Mouse (Mus musculus): ENCODE results near the gene Grwd1.
"Not testable (repeated sequence)": the region's sequence is repeated elsewhere in the genome, so short reads cannot be mapped to it uniquely, and the experiment has no call there.

Gene Grwd1

DNA sequence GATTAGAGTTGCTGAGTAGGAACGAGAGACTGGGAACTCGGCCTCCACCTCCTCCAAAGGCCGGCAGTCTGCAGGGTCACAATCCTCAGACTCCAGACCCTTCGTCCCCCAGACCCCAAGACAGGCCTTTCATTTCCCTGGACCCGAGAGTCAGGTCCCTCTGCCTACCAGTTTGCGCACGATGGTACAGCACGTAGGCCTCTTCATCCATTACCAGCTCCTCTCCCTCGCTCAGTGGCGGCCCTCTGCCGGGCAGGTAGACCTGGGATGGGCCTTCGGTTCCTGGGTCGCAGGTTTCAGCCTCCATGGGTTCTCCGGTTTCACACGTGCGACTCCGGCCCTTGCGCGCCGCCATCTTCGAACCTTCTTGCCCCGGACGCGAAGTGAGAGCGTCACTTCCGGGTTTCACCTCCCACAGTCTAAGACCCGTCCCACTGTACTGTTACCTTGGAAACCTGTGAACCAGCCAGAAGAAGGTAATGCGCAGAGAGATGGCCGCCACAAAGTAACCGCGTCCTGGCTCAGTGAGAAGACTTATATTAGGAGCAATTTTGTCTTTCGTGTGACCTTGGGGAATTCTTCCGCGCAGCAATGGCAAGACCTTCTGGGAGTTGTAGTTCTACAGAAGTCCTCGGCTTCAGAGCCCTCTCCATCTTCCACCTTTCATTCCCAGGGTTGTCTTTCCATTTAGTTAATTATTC, at the start of gene Grwd1:
TSS of gene Grwd1 (minus strand) at position 518 of the 701 bp plus-strand sequence.
- peak; percentile 83 to 87 for DNase-seq (ENCODE audit: low spot score in 2 of 2)

DNA sequence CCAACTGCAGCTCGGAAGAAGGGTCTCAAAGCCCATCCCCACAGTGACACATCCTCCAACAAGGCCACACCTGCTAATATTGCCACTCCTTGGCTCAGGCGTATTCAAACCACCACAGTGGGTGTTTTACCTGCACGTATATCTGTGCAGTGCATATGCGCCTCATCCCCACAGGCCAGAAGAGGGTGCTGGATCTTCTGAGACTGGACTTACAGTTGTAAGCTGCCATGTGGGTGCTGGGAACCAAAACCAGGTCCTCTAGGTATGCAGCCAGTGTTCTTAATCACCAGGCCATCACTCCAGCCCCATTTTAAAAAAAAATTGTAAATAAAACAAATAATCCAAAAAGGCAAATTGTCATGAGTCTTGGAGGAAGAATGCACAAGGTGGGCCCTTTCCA, 49.8 kb upstream of the Grwd1 start:
- no peak for DNase-seq (ENCODE audit: low spot score in 2 of 2)

DNA sequence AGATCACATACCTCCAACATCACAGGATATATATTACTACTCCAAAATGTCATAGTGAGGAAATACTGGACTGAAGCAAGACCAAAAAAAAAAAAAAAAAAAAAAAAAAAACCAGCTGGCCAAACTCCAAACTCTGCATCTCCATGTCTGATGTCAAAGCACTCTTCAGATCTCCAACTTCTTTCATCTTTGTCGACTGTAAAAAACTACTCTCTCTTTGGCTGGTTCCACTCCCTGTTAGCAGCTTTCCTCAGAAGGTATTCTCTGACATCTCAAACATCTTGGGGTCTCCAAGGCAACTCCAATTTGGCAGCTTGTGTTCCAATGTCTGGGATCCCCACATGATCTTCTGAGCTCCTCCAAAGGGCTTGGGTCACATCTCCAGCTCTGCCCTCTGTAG, 47.5 kb upstream of the Grwd1 start, which contains the start of gene Grin2d:
TSS of gene Grin2d (minus strand) at position 101 of the 400 bp plus-strand sequence.
- DNase-seq (ENCODE audit: low spot score in 2 of 2): not testable (repeated sequence)

- DNase-seq (ENCODE audit: low spot score in 2 of 2): no peak
Measured at GRCm38 (mm10) chr7:45876895-45877294, 46.2 kb upstream of the Grwd1 start.

GRCm38 (mm10) chr7:45873061-45873947, 42.6 kb upstream of the Grwd1 start:
- DNase-seq (ENCODE audit: low spot score in 2 of 2): peak; percentile 48 to 60

- DNase-seq (ENCODE audit: low spot score in 2 of 2): peak; percentile 83 to 89
Measured at GRCm38 (mm10) chr7:45872624-45873023, 41.9 kb upstream of the Grwd1 start, which contains the start of gene Kdelr1. TSS of gene Kdelr1 (plus strand) at chr7:45872772.

- DNase-seq (ENCODE audit: low spot score in 2 of 2): no peak
Measured at GRCm38 (mm10) chr7:45870282-45871058, 39.7 kb upstream of the Grwd1 start.

DNA sequence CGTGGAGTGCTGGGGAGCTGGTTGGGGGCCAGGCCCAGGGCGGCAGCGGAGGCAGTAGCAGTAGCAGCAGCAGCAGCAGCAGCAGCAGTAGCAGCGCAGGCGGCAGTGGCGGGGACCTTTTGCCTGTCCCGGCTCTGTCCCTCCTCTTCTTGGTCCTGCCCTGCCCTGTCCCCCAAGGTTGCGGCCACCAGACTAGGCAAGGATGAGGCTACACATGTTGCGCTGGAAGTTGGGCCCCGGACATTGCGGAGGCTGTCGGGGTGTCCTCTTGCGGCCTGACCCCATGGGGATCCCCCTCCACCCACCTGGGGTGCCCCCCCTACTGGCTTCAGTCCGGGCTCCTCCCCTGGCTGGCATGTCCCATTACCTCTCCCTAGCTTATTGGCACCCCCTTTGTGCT, 39.0 kb upstream of the Grwd1 start:
- DNase-seq (ENCODE audit: low spot score in 2 of 2): no peak

- no peak for DNase-seq (ENCODE audit: low spot score in 2 of 2)
Measured at GRCm38 (mm10) chr7:45869107-45869670, 38.4 kb upstream of the Grwd1 start.

- no peak for DNase-seq (ENCODE audit: low spot score in 2 of 2)
Measured at GRCm38 (mm10) chr7:45867871-45868270, 37.1 kb upstream of the Grwd1 start.

GRCm38 (mm10) chr7:45865925-45866910, 35.5 kb upstream of the Grwd1 start:
- peak; percentile 93 to 96 for DNase-seq (ENCODE audit: low spot score in 2 of 2)

GRCm38 (mm10) chr7:45864435-45864834, 33.7 kb upstream of the Grwd1 start:
- no peak for DNase-seq (ENCODE audit: low spot score in 2 of 2)

DNA sequence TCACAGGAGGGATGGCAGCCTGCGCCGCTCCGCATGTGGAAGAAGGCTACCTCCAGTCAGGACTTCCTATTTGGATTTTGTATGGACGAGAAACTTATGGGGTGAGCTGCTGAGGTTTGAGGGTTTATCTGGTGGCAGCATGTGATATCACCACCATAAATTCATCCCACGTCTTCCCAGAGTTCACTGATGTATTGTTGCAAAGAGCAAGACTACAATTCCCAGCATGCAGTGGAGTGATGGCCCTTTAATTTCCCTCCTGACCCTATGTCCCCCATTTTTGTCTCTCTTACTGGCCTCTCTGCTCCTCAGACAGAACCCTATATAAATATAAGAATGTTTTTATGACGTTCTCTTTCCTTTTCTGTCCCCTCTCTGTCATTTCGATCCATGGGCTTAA, 32.1 kb upstream of the Grwd1 start:
- DNase-seq (ENCODE audit: low spot score in 2 of 2): no peak

- DNase-seq (ENCODE audit: low spot score in 2 of 2): no peak
Measured at GRCm38 (mm10) chr7:45859008-45859407, 28.3 kb upstream of the Grwd1 start.

DNA sequence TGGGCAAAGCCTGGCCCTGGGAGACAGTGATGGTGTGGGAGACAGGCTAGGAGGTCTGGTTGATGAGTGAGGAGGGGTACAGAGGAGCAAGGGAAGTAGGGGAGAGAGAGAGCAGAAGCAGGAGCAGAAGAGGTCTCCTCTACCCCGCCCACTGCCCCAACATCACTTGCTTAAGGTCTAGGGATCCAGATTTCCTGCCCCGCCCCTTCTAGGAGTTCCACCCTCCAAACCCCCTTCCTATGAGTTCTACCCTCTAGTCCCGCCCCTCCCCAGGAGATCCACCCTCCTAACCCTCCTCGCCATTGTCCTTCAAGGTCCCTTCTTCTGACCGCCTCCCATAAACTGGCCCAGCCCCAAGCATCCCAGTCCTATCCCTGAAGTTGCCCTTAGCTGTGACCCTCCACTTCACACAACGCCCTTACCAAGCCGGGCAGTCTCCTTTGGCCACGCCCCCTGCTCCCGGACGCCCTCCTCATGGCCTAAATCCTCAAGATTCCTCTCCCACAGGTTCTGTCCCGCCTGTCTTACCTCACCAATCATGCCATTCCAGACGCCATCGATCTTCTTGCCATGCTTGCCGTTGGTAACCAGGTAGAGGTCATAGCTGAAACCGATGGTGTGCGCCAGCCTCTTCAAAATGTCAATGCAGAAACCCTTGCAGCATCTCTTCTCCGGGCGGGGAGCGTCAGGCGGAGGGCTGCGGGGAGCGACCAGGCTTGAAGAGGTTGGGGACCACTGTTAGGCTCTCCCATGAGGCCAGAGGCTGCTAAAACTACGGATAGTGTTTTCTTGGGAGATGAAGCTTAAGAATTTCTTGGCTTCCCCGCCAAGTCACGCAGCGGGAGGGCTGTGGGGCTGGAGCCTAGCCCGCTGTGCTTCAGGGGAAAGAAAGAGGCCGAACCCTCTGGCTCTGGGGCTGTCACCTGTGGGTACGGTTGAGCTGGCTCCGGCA, 26.5 kb upstream of the Grwd1 start:
- no peak for DNase-seq (ENCODE audit: low spot score in 2 of 2)

DNA sequence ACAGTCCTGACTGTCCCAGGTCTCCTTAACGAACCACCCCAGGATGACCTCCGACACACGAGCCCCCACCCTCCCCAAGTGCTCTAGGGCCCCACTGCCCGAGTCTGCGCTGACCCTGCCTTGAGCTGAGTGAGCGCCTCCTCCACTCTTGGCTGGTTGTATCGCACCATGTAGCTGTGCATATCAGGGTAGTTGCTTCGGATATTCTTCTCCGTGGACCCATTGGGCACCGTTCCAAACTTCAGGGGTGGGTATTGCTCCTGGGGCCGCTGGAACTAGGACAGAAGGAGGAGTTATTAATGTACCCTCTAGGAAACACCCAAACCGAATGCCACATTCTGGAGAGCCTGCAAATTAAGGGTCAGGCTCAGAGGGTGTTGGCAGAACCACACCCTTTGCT, 22.3 kb upstream of the Grwd1 start:
- DNase-seq (ENCODE audit: low spot score in 2 of 2): no peak

- DNase-seq (ENCODE audit: low spot score in 2 of 2): no peak
Measured at GRCm38 (mm10) chr7:45850661-45851060, 19.9 kb upstream of the Grwd1 start.

DNA sequence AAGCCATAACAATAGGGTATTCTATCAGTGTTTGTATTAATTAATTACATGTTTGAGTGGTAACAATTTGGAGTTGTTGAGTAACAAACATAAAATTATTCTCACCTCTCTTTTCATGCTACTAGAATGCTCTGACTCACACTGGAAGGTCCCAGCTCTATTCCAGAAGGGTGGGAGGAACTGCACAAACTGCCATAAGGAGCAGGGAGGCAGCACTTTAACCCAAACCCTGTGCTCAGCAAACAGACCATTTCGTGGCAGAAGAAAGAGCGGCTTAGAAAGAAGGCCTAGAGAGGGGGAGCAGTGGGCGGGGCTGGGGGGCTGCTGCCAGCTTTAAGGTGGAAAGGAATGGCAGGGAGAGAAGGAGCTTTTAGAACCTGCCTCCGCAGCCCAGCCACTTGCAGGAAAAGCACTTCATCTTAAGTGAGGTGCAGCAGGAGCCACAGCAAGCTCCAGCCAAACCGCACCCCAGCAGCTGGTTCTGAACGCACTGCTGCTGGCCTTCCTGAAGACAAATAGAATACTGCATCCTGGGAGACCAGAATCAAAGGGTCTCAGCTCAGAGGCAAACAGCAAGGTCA, 17.8 kb upstream of the Grwd1 start:
- DNase-seq (ENCODE audit: low spot score in 2 of 2): no peak
